Mouse (Mus musculus): ENCODE results near the gene Gngt2. TPM values are rescaled to one million over a fixed set of nuclear protein-coding genes. Genes with fewer than 3 reads are reported as not detected.

Gngt2 gene
- polyA plus RNA-seq, 1 experiment: 6.5 TPM

GRCm38 (mm10) chr11:95821511-95821910, 15.5 kb upstream of the Gngt2 start:
- TF ChIP-seq GATA1 (IDR thresholded peaks at IDR 0.05; ENCODE audit: low read length): no peak

- TF ChIP-seq GATA1 (IDR thresholded peaks at IDR 0.05; ENCODE audit: low read length): no peak
Measured at GRCm38 (mm10) chr11:95822437-95822836, 14.6 kb upstream of the Gngt2 start.

- no peak for TF ChIP-seq GATA1 (IDR thresholded peaks at IDR 0.05; ENCODE audit: low read length)
Measured at GRCm38 (mm10) chr11:95824071-95824876, 12.7 kb upstream of the Gngt2 start, which contains the start of gene Phospho1. Gene Phospho1, plus strand, starts transcription at chr11:95824499.

- no peak for TF ChIP-seq GATA1 (IDR thresholded peaks at IDR 0.05; ENCODE audit: low read length)
Measured at GRCm38 (mm10) chr11:95824877-95825243, 12.2 kb upstream of the Gngt2 start.

- TF ChIP-seq GATA1 (IDR thresholded peaks at IDR 0.05; ENCODE audit: low read length): no peak
Measured at GRCm38 (mm10) chr11:95825625-95826024, 11.4 kb upstream of the Gngt2 start.

- no peak for TF ChIP-seq GATA1 (IDR thresholded peaks at IDR 0.05; ENCODE audit: low read length)
Measured at GRCm38 (mm10) chr11:95826317-95827167, 10.5 kb upstream of the Gngt2 start.

- TF ChIP-seq GATA1 (IDR thresholded peaks at IDR 0.05; ENCODE audit: low read length): no peak
Measured at GRCm38 (mm10) chr11:95827168-95827447, 9.9 kb upstream of the Gngt2 start.

- TF ChIP-seq GATA1 (IDR thresholded peaks at IDR 0.05; ENCODE audit: low read length): no peak
Measured at GRCm38 (mm10) chr11:95827464-95828085, 9.4 kb upstream of the Gngt2 start.

- TF ChIP-seq GATA1 (IDR thresholded peaks at IDR 0.05; ENCODE audit: low read length): no peak
Measured at GRCm38 (mm10) chr11:95828181-95828964, 8.6 kb upstream of the Gngt2 start.

- TF ChIP-seq GATA1 (IDR thresholded peaks at IDR 0.05; ENCODE audit: low read length): no peak
Measured at GRCm38 (mm10) chr11:95829526-95830050, 7.4 kb upstream of the Gngt2 start.

GRCm38 (mm10) chr11:95830411-95831275, 6.4 kb upstream of the Gngt2 start:
- TF ChIP-seq GATA1 (IDR thresholded peaks at IDR 0.05; ENCODE audit: low read length): no peak

GRCm38 (mm10) chr11:95831276-95831619, 5.8 kb upstream of the Gngt2 start:
- no peak for TF ChIP-seq GATA1 (IDR thresholded peaks at IDR 0.05; ENCODE audit: low read length)

GRCm38 (mm10) chr11:95831641-95832040, 5.4 kb upstream of the Gngt2 start:
- TF ChIP-seq GATA1 (IDR thresholded peaks at IDR 0.05; ENCODE audit: low read length): no peak
